Mouse (Mus musculus) right cerebral cortex, adult 2 months (tissue): ENCODE measurements around the gene Smap2.
"Not testable (repeated sequence)": the region's sequence is repeated elsewhere in the genome, so short reads cannot be mapped to it uniquely, and the experiment has no call there.

Experiments used
- DNase-seq, 2 experiments: peaks; one replicate each; pipeline ENCODE4 v3.0.0; 2021 to 2022; ENCODE audit warnings: low spot score in 2 of 2

Gene Smap2

DNA sequence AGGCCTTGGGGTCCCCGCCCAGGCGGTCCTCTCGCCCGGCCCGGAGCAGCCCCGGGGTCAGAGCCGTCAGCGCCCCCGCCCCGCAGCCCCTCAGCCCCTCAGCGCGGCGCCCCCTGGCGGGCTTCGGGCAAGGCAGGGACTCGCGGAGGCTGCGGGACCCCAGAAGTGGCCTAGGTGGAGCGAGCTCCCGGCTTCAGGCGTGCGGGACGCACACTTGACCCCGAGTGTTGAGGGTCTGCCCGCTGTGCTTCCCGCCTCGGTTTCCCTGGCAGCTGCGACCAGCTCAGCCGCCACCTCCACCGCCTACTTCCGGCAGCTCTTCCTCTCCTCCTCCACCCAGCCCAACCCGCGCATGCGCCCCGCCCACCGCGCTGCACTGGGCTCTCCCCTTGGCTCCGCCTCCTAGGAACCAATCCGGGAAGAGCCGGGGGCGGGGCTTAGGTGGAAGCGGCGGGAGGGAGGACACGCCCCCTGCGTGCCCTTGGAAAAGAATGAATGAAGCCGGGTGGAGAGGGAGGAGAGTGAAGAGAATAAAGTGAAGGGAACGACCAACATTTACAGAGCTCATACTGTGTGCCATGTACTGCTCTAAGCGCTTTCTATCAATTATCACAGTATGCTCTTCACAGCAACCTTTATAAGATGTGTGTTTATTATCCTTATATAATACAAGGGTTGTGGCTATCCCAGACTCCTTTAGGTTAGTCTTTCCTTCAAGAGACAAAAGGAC is at the start of gene Smap2:
Gene Smap2 (minus strand): TSS at position 320 of the 730 bp plus-strand sequence.
- DNase-seq, result peak; percentile 98

DNA sequence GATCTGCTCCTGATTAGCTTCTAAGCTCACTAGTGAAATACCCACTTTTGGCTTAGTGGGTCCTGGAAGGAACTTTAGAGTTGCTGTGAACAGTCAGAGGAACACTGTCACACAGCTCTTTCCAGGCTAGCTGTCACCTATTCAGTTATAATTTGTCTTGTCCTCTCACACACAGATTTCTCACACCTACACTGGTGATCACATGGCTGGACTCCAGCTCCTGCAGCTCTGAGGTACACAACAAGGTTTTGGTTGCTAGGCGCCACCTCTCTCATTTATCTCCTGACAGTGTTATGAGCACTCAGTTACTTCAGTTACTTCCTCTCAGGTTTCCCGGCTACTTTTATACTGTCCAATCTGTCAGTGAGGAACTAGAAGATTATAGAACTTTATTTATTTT is 48.3 kb upstream of the Smap2 start:
- DNase-seq, result no peak

DNA sequence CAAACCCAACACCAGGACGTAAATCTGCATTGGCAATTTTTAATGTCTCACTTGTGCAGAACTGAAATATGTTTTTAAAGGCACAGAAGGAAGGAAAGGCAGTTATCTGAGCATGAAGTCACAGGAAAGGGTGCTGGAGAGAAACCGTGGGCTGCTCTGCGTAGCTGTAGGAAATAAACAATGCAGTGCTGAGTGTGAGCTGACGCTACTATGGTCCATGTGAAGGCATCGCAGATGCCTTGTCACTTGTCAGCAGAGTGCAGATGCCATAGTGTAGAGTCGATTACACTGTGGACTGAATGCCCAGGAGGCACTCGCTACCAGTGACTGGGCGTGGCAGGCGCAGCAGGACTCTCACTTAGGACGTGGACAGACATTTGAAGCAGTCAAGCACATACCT is 42.2 kb upstream of the Smap2 start:
- not testable (repeated sequence) for DNase-seq

DNA sequence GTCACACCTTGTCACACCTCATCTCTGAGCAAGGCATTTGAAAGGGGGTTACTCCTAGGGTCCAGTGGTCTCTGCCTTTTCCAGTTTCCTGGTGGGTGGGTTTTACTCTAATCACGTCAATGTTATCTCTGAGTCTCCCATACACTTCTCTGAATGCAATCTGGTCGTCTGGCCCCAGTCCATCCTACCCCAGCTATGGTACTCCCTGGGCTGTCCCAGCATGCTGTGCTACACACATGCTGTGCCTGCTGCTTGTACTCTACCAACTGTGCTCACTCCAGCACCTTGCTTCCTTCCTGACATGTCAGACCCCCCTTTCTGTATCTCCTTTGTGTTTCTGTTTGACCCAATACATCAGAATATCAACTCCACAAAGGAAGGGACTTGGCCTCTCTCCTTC is 40.0 kb upstream of the Smap2 start:
- no peak for DNase-seq

DNA sequence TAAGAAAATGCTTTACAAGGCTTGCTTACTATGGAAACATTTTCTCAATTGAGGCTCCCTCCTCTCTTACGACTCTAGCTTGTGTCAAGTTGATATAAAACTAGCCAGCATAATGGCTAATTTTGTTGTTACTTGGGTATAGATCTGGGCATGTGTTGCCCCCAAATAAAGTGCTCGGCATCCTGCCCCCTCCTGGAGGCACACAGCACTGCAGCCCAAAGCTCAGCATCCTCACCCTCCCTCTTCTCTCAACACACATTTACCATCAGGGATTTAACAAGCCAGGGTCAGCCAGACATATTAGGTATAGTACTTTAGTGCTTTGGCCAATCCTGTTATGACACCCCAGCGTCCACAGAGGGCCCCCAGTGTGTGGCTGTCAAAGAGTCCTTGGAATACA is 39.3 kb upstream of the Smap2 start:
- DNase-seq, result peak in 1 of 2 experiments; percentile 27

DNA sequence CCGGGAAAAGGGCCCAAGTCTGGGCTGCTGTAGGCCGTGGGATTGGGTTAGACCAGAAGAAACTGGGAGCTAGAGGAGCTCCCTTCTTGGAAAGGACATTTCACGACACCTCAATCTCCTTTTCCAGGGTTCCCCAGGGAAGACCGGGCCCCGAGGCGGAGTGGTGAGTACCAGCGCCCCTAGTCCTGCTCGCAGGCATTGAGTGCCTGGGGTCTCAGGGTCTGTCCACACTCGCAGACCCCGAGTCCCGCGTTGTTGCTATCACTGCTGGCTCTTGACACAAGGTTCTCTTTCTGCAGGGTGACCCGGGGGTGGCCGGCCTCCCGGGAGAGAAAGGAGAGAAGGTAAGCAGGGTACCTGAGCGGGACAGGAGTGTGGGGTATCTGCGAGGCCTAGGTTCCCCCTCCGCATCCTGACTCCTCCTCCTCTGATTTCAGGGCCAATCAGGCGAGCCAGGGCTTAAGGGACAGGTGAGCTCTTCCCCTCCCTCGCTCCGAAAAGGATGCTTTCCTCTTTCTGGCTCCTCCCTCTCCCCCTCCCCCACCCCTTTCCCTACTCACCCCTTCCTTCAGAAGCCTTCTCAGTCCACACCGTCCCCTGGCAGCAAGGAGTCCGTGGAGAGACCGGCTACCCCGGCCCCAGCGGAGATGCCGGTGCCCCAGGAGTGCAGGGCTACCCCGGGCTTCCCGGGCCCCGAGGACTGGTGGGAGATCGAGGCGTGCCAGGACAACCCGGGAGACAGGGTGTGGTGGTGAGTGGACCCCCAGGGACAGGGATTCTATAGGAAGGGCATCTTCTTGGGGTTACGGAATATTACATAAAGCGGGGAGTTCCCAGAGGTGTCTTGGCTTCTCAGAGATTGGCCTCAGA is 35.6 kb upstream of the Smap2 start:
- DNase-seq, result peak in 1 of 2 experiments; percentile 23

DNA sequence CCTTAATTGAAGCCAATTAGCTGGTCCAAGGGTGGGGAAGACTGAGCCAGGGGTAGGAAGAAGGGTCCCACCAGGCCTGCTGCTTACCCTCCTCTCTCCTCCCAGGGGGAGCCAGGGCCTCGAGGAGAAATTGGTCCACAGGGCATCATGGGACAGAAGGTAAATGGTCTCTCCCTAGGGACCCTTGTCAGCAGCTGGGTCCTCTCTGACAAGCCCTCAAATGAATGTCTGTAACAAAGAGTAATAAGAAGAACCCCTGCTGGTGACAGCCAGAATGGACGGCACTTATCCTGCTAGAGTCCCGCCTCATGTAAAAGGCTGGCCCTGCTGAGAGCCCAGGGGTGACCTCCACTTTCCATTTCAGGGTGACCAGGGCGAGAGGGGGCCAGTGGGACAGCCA is 34.8 kb upstream of the Smap2 start:
- DNase-seq, result no peak

DNA sequence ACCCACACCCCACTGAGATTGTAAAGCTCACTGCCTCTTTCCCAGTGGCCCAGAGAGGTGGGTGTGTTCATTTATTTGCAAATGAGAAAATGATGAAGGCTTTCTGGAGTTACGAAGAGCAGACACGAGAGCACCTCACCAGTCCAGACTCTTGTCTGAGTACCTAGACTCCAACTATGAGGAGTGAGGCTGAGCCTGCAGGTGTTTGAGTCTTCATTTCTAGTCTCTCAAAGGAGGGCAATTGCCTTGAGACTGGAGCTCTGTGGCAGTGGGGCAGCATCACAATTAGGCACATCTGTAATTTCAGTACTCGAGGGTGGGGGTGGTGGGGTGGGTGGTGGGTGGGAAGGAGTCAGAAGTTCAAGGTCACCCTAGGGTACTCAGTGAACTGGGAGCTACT is 25.9 kb upstream of the Smap2 start:
- DNase-seq, result no peak

DNA sequence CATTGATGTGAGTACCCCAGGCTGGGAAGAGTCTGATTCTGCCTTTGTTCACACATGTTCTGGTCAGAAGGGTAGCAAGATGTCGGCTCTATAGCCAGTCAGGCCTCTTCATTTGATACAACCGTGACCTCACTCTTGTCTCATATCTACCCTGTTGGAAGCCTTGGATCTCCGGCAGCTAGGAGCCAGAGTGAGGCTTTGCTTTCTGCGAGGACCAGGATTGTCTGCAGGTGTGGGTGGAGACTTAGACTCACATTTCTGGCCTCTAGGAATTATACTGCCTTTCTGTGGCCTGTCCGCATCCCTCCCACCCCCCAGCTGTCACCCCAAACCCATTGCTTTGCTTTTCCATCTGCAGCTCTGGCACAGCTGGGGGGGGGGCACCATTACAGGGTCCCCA is 25.4 kb upstream of the Smap2 start:
- DNase-seq, result no peak

DNA sequence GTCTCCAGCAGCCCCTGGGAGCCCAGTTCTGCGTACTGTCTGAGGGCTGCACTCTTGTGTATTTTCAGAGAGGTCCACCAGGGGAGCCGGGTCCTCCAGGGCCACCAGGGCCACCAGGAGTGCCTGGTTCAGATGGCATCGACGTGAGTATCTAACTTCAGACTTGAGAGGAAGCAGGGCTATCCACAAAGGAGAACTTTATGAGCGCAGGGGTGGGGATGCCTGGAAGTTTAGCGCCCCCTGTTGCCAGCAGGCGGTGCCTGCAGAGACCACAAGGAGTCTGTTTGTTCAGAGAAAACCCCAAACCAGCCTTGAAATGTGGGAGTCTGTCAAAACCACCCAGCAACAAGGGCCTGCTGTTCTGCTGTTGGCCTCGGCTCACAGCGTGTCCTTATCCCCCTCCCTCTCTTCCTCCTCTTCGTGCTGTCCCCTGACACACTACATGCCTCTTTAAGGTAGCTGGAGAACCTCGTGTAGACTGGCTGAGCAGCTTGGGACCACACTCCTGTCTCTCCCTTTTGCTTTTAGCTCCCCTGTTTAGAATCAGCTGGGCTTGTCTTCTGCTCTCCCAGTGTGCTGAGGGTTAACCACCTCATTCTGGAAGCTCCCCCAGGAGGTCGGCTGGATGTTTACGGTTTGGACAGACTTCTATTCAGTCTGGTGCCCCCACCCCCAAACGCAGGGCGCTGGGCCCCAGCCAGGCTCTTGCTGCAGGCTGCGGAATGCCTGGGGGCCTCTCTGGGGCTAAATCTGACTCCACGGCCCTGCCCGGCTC is 24.0 kb upstream of the Smap2 start:
- DNase-seq, result peak; percentile 63 to 67

DNA sequence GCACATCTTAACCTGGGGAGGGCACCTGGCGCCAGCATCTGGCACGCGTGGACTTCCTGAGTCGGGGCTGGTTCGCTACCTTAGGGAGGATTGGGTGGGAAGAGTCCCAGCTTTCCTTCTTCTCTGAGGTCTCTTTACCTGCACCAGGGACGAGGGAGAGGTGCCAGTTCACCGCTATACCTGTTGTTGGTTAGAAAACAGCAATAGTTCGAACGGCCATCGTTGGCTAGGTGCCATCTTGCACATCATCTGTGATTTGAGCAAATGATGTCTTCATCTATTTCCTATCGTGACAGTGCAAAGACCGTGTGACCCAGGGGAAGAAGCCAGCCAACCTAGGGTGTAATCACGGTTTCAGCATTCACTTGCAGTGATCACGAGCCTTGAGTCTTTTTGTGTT is 23.3 kb upstream of the Smap2 start:
- DNase-seq, result no peak

DNA sequence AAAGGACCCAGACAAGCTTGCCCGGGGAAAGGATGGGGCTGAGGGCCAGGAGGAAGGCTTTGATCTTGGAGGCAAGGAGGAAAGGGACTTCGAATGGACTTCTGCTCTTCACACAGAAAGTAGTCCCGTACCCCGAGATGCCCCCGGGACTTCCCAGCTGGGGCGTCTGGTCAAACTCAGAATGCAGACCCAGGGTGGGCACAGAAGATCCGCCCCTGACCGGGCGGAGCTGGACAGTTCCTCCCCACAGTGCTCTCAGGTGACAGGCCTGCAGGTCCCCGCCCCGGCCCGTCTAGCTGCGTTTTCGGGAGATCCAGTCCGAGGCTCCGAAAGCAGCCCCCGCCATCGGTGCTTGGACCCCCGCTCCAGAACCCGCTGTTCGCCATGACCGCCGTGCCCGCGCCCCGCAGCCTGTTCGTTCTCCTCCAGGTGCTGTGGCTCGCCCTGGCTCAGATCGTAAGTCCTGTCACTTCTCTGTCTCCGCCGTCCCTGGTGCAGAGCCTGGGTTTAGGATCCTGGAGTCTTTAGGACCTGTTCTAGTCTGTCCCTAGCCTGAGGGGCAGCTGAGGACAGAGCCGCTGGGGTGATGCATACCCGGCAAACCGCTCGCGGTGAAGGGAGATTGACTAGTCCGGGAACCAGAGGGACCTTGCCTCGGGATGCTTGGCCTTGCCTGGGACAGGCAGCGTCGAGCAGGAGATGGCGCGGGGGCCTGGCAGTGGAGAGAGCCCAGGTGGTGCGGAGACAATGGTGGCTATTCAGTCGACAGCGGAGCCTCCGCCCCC is 22.5 kb upstream of the Smap2 start, which contains the start of gene Col9a2:
Gene Col9a2 (plus strand): TSS at position 55 of the 785 bp plus-strand sequence.
- DNase-seq, result no peak

DNA sequence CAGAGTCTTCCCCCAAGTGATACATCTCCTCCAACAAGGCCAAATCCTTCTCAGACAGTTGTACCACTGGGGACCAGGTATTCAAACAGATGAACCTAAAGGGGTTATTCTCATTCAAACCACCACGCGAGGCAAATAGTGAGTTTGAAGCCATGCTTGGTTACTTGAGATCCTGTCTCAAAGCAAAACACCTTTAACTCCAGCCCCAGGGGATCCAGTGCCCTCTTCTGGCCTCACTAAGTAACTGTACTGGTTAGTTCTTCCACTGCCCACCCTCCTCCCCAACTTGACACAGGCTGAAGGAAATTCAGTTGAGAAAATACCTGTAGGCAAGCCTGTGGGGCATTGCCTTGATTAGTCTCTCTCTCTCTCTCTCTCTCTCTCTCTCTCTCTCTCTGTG is 16.0 kb upstream of the Smap2 start:
- DNase-seq, result no peak

DNA sequence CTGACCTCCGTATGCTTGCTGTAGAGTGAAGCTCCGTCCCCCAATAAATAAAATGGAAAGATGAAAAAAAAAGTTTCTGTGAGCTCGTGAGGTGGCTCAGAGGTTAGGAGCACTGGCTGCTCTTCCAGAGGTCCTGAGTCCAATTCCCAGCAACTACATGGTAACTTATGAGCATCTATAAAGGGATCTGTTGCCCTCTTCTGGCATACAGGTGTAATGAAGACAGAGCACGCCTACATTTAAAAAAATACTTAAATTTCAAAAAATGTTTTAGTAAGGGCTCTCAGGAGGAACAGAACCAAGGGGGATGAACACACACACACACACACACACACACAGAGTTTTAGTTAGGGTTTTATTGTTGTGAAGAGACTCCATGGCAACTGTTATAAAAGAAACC is 14.4 kb upstream of the Smap2 start:
- DNase-seq, result no peak

DNA sequence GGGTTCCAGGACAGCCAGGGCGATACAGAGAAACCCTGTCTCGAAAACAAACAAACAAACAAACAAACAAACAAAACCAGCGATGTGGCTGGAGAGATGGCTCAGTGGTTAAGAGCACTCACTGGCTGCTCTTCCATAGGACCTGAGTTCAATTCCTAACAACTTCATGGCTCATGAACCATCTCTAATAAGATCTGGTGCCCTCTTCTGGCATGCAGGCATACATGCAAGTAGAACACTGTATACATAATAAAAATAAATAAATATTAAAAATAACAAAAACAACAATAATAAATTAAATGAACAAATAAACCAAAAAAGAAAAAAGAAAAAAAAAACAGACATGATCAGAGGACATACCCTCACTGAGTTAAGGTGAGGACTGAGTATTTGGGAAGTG is 12.6 kb upstream of the Smap2 start:
- no peak for DNase-seq

DNA sequence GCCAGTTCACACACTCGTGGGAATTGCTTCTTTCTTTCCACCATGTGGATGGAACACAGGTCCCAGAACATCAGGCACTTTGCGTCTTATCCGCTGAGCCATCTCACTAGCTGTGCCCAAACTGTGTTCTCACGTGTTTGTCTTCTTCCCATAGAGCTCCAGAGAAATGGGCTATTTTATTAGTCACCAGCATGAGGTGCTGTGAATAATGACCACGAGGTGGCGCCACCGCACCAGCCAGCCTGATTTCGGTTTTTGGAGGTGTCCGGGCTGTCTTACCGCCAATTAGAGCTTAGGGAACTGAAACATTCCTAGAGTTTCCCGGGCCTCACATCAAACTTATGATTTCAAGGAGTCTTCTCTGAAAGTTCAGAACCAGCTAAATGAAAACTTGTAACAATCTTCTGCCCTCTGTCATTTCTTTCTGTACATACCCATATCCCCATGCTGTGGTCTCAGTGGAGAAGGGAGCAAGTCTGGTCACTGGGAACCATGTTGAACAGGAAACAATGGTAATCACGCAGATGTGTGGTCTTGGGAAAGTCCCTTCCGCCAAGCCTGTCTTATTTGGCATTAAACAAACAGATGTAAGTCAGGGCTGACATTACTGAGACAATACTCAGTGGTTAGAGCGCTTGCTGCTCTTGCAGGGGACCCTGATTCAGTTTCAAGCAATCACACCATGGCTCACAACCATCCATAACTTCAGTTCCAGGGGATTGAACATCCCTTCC is 11.8 kb upstream of the Smap2 start:
- peak; percentile 48 to 67 for DNase-seq

DNA sequence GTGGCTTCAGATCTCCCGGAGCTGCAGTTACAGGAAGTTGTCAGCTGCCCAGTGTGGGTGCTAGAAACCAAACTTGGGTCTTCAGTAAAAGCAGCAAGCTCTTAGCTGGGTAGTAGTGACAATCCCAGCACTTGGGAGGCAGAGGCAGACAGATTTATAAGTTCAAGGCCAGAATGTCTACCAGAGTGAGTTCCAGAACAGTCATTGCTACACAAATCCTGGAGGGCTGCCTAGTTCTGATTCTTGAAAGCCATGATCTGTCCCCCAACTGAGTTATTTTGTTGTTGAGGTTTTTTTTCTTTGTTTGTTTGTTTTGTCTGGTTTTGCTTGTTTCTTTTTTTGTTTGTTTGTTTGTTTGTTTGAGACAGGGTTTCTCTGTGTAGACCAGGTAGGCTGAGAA is 11.1 kb upstream of the Smap2 start:
- no peak for DNase-seq

DNA sequence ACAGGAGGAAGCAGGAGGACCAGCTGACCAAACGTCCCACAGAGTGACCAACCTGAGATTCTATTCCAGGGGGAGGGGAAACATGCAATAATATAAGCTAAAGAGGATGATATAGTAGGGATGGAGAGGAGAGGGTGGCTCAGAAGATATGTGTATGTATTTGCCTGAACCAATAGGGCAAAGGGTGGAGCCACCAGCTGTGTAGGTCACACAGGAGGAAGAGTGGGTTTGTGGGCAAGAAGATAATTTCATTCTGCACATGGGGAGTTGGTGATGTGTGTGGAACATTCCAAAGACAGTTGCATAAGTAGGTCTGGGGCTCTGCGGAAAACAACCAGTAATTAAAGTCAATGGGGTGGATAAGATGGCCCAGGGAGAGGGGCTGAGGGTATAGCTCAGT is 8.6 kb upstream of the Smap2 start:
- DNase-seq, result no peak

DNA sequence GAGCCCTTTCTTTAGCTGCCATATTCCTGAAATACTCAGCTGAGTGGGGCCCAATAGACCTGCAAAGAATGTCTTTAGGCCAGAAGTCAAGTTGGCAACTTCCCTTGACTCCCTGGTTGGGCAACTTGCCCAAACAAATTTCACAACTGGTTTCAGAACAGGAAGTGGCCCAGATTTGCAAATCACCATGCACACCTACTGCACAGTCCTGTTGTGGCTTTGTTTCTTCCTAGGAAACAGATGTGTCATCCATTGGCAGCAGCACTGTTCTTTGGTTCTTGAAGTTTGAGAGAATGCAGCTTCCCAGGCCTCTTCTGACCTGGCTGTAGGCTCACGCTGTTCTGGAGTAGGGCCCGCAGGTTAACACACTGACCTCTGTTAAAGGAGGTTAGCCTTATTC is 6.9 kb upstream of the Smap2 start:
- no peak for DNase-seq

DNA sequence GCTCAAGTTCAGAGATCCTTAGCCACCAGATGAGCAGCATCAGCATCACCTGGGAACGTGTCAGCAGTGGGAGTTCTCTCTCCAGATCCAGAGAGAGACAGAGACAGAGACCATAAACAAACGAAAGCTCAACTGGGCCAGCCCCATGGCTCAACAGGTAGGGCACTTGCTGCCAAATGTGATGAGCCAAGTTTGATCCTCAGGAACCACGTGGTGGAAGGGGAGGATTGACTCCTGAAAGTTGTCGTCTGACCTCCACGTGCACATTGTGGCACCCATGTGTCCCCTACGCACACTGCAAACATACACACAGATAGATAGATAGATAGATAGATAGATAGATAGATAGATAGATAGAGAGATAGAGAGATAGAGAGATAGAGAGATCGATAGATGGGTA is 6.4 kb upstream of the Smap2 start:
- no peak for DNase-seq

DNA sequence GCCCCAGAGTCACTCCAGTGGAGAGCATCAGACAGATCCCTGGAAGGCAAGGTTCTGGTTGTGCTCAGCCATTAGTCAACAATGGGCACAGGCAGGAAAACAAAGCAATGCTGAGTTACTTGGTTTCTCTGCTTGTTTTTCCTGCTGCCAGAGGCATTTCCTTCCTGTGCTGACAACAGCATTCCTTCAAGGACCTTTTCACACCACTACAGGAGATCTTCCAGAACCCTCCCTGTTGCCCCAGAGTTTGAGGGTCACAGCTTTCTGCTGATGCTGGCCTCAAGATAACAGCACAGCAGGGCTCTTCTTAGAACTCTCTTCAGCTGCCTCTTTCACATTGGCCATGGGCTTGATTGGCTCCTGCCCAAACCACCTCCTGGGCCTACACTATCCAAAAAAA is 4.9 kb upstream of the Smap2 start:
- DNase-seq, result no peak
